Mouse (Mus musculus) macrophage (primary cell): ENCODE measurements at regions not wholly inside any gene's neighbourhood (a gene's known extent, or its start where the extent isn't known, plus 50 kb on each side); places are given as distances from the start of the nearest gene placed in this dataset.

ENCODE experiments used
- H3K27ac ChIP-seq: fragments of 350-480 bp; formaldehyde crosslinking; 2 replicates; pipeline ENCODE4 v1.9.0; 2021
- H3K36me3 ChIP-seq: fragments of 350-480 bp; formaldehyde crosslinking; 2 replicates; pipeline ENCODE4 v1.9.0; 2021; ENCODE audit errors: inconsistent target
- H3K4me3 ChIP-seq: fragments of 350-480 bp; formaldehyde crosslinking; 2 replicates; pipeline ENCODE4 v1.9.0; 2021; ENCODE audit errors: inconsistent target
- H3K79me2 ChIP-seq: fragments of 350-480 bp; formaldehyde crosslinking; 2 replicates; pipeline ENCODE4 v1.9.0; 2021; ENCODE audit errors: inconsistent target
- WGBS: methylation state at CpG from one replicate; pipeline ENCODE4 v1.1.7; 2026; ENCODE audit warnings: inconsistent platforms; ENCODE audit not compliant: missing documents; 5-methylcytosine and 5-hydroxymethylcytosine counted together

- no peaks in the 10 kb centered on the region for H3K36me3 ChIP-seq
- 68% methylated on average over 3 of the region's 3 CpGs for WGBS
- no peak overlapping the region for H3K4me3 ChIP-seq
- no peak overlapping the region for H3K27ac ChIP-seq
- H3K79me2 ChIP-seq = no peaks in the 10 kb centered on the region
Measured at GRCm38 (mm10) chr11:110890411-110890810, 77.4 kb upstream of the Kcnj16 start.

DNA sequence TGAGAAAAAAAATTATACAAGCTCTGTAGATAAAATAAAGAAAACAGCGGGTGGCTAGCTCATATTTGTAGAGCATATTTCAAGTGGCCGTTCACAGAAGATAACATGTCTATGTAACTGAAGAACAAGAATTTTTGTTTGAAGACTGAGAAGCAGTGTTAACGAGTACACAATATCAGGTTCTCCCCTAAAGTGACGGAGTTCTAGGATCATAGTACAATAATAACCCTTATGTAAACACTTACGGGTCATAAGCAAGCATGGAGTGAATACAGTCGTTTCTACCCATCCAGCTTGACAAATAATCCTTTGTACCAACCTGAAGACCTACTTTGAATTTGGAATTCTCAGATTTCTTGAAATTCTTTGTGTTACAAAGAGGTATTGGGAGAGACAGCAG lies 64.9 kb upstream of the Kcnj16 start:
- Histone ChIP-seq H3K36me3 (no peaks in the 10 kb centered on the region), H3K4me3 (no peak overlapping the region), H3K79me2 (no peaks in the 10 kb centered on the region), H3K27ac (no peak overlapping the region)
- 87% methylated on average over 6 of the region's 6 CpGs for WGBS
